Mouse (Mus musculus): Measurements from ENCODE around the gene Tshz2. TPM values are rescaled to one million over a fixed set of nuclear protein-coding genes. Genes with fewer than 3 reads are reported as not detected.

Gene Tshz2
- total and polyA plus RNA-seq, 2 experiments from 2014 or later = 26.4 to 40.8 TPM

DNA sequence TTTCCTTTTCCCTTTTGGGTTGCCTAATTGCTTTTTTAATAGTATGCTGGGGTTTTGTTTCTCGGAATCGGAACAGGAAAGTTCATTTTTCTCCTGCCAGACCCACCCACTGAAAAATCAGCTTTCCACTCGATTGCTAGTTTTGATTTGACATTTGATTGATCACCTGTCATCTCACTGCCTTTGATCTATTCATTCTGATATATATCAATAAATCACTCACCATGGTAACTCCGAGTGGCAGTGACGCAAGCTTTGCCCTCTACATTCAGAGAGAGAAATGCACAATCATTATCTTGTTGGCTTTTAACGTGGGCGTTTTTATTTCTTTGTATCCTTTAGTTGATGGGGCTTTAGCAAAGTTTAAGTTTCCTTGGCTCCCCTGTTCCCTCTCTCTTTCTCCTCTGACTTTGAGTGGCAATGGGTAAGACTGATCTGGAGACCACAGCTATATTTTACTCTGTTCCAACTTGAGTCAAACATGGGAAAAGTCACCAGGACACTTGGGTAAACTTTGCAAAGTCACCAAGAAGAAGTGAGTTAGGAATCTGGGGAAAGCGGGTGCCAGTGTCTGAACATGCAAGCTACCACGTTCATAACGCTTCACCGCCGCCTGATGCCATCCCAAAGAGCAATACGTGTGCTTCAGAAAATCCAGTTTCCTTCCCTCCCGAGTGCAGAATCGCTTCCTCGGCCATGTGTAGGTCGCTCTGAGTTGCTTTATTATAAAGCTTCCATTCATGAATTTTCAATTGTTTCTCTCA lies 2.0 kb downstream of the Tshz2 start:
- Histone ChIP-seq H3K27ac (ENCODE audit: low read depth, low read length) (no peak overlapping the region), H3K4me1 (ENCODE audit: insufficient read depth, low read length) (peaks cover 5% of the 10 kb centered on the region; the same call in 1 of the 2 replicates), H3K9ac (replicated peaks; ENCODE audit: low read length, poor library complexity, severe bottlenecking) (peak overlapping the region; percentile 5; the same call in 1 of the 2 replicates), H3K4me2 (ENCODE audit: low read depth, low read length, poor library complexity, severe bottlenecking) (peak overlapping the region; percentile 96), H3K27me3 (ENCODE audit: insufficient read depth, low read length) (no peaks in the 10 kb centered on the region), H3K36me3 (ENCODE audit: insufficient read depth, low read length) (no peaks in the 10 kb centered on the region), H3K9me3 (ENCODE audit: low read length) (no peaks in the 10 kb centered on the region), H3K4me3 (ENCODE audit: low read depth, low read length) (peak overlapping the region; percentile 72)
- no peak for TF ChIP-seq CTCF (IDR thresholded peaks at IDR 0.05)
- ATAC-seq (ENCODE audit: low FRiP score) (no peak), DNase-seq (ENCODE audit: low spot score) (no peak)
- WGBS = 40% methylated on average over 17 of the region's 17 CpGs

DNA sequence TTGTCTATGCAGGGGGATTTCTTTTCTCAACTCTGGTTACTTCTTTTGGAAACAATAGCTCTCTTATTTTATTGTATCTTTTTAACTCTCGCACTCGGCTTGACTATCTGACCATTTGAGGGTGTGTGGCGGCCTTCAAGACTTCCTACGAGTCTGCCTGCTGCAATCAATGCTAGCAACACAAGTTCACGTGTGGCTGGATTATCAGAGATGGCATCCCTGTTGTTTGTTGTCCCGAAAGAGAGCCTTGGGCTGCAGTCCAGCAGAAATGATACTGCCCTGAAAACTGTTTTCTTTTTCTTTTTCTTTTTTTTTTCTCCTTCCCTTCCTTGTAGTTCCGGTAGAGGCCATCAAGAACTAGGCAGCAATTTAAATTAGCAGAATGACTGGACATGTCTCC lies 2.6 kb downstream of the Tshz2 start:
- Histone ChIP-seq H3K27ac (ENCODE audit: low read depth, low read length) (no peak overlapping the region), H3K4me1 (ENCODE audit: insufficient read depth, low read length) (peaks cover 5% of the 10 kb centered on the region; the same call in 1 of the 2 replicates), H3K27me3 (ENCODE audit: insufficient read depth, low read length) (no peaks in the 10 kb centered on the region), H3K4me2 (ENCODE audit: low read depth, low read length, poor library complexity, severe bottlenecking) (peak overlapping the region; percentile 96), H3K4me3 (ENCODE audit: low read depth, low read length) (peak overlapping the region; percentile 72), H3K9ac (replicated peaks; ENCODE audit: low read length, poor library complexity, severe bottlenecking) (no peak overlapping the region; the same call in 1 of the 2 replicates), H3K36me3 (ENCODE audit: insufficient read depth, low read length) (no peaks in the 10 kb centered on the region), H3K9me3 (ENCODE audit: low read length) (no peaks in the 10 kb centered on the region)
- DNase-seq (ENCODE audit: low spot score) (no peak), ATAC-seq (ENCODE audit: low FRiP score) (no peak)
- no peak for TF ChIP-seq CTCF (IDR thresholded peaks at IDR 0.05)
- WGBS = 41% methylated on average over 7 of the region's 7 CpGs

DNA sequence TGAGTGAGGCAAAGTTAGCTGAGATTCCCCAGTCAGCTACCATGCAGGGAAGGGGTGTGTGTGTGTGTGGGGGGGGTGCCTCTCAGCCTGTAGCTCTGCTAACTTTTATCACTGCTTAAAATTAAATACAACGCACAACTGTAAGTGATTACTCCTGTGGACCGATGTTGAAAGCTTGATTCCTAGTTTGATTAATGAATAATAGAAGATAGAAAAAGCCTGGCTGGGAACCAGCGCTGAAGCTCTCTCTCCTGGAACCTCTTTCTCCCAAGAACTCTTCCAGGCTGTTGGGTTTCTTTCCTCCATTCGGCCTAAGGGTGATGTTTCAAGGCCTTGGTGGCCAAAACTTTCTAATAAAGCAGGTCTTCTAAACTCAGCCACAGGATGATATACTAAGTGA lies 3.6 kb downstream of the Tshz2 start:
- peak overlapping the region; percentile 72 for H3K4me3 ChIP-seq (ENCODE audit: low read depth, low read length)
- H3K9ac ChIP-seq (replicated peaks; ENCODE audit: low read length, poor library complexity, severe bottlenecking) = 0 out of 2 replicates have a peak overlapping the region, but pooled peaks have one; percentile 10
- peak overlapping the region; percentile 96 for H3K4me2 ChIP-seq (ENCODE audit: low read depth, low read length, poor library complexity, severe bottlenecking)
- no peak for TF ChIP-seq CTCF (IDR thresholded peaks at IDR 0.05)
- no peak for ATAC-seq (ENCODE audit: low FRiP score)
- 66% methylated on average over 4 of the region's 4 CpGs for WGBS
- H3K4me1 ChIP-seq (ENCODE audit: insufficient read depth, low read length) = peaks cover 5% of the 10 kb centered on the region; the same call in 1 of the 2 replicates
- no peak overlapping the region for H3K27ac ChIP-seq (ENCODE audit: low read depth, low read length)
- no peaks in the 10 kb centered on the region for H3K27me3 ChIP-seq (ENCODE audit: insufficient read depth, low read length)
- H3K36me3 ChIP-seq (ENCODE audit: insufficient read depth, low read length) = no peaks in the 10 kb centered on the region
- DNase-seq (ENCODE audit: low spot score) = no peak
- no peaks in the 10 kb centered on the region for H3K9me3 ChIP-seq (ENCODE audit: low read length)

DNA sequence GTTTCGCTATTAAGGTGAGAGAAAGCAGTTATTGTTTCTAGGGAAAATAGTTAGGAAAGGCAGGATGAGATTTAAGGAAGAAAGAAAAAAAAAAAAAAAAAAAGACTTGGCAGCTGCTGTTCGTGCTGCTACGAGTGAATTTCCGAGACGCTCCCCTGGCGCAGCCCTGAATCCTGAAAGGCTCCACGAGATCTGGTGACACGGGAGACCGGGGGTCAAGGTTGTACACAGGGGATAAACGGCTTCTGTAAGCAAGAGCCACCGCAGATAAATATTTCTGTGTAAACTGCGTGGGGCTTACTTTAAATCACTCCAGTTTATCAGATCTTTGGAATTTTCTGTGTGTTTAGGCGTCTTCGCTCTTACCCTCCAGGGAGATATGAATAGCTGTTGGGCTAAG lies 8.7 kb downstream of the Tshz2 start:
- Histone ChIP-seq H3K4me1 (ENCODE audit: insufficient read depth, low read length) (peaks cover under 1% of the 10 kb centered on the region; the same call in 1 of the 2 replicates), H3K27me3 (ENCODE audit: insufficient read depth, low read length) (no peaks in the 10 kb centered on the region), H3K4me2 (ENCODE audit: low read depth, low read length, poor library complexity, severe bottlenecking) (peak overlapping the region; percentile 27), H3K4me3 (ENCODE audit: low read depth, low read length) (0 out of 2 replicates have a peak overlapping the region, but pooled peaks have one; percentile 3), H3K36me3 (ENCODE audit: insufficient read depth, low read length) (no peaks in the 10 kb centered on the region), H3K27ac (ENCODE audit: low read depth, low read length) (no peak overlapping the region), H3K9me3 (ENCODE audit: low read length) (no peaks in the 10 kb centered on the region), H3K9ac (replicated peaks; ENCODE audit: low read length, poor library complexity, severe bottlenecking) (no peak overlapping the region)
- no peak for ATAC-seq (ENCODE audit: low FRiP score)
- no peak for TF ChIP-seq CTCF (IDR thresholded peaks at IDR 0.05)
- 40% methylated on average over 14 of the region's 14 CpGs for WGBS
- DNase-seq (ENCODE audit: low spot score) = no peak

DNA sequence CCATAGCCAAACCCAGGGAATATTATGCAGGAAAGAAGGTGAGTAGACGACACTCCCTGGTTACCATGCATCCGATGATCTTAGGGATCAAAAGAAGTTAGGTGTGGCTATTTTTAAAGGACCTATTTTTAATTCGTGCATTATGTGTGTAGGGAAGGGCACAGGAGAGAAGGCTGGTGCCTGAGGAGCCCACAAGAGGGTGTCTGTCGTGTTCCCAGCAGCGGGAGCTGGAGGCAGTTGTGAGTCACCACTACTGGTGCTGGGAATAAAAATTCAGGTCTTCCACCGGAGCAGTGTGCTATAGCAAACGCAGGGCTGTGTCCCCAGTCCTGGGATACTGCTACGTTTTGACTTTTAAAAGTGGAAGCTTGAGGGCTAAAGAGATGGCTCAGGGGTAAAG lies 9.6 kb downstream of the Tshz2 start:
- Histone ChIP-seq H3K4me1 (ENCODE audit: insufficient read depth, low read length) (no peaks in the 10 kb centered on the region), H3K4me2 (ENCODE audit: low read depth, low read length, poor library complexity, severe bottlenecking) (no peak overlapping the region), H3K27me3 (ENCODE audit: insufficient read depth, low read length) (no peaks in the 10 kb centered on the region), H3K27ac (ENCODE audit: low read depth, low read length) (no peak overlapping the region), H3K4me3 (ENCODE audit: low read depth, low read length) (no peak overlapping the region), H3K9me3 (ENCODE audit: low read length) (no peaks in the 10 kb centered on the region), H3K9ac (replicated peaks; ENCODE audit: low read length, poor library complexity, severe bottlenecking) (no peak overlapping the region), H3K36me3 (ENCODE audit: insufficient read depth, low read length) (no peaks in the 10 kb centered on the region)
- 88% methylated on average over 8 of the region's 8 CpGs for WGBS
- no peak for DNase-seq (ENCODE audit: low spot score)
- no peak for ATAC-seq (ENCODE audit: low FRiP score)
- TF ChIP-seq CTCF (IDR thresholded peaks at IDR 0.05) = peak; percentile 21; the same call in 1 of the 2 replicates

DNA sequence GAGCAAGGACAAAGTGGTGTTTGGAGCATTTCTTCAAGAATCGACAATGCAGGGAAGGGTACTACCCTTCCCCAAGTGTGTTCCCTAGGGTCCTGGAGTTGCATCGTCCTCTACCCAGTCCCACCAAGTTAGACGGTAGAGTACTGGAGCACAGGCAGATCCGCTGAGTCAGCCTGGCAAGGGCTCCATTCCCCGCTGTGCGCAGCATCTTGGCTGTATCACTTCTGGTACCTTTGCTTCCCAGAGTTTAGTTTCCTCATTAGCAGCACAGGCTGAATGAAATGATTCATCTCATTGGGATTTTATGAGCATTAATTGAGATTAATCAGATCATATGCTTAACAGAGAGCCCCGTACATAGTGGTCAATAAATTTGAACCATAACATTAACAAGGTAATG lies 14.3 kb downstream of the Tshz2 start:
- 86% methylated on average over 7 of the region's 7 CpGs for WGBS
- H3K9me3 ChIP-seq (ENCODE audit: low read length) = no peaks in the 10 kb centered on the region
- ATAC-seq (ENCODE audit: low FRiP score) (no peak), DNase-seq (ENCODE audit: low spot score) (no peak)
- H3K27ac ChIP-seq (ENCODE audit: low read depth, low read length) = no peak overlapping the region
- H3K4me3 ChIP-seq (ENCODE audit: low read depth, low read length) = no peak overlapping the region
- H3K9ac ChIP-seq (replicated peaks; ENCODE audit: low read length, poor library complexity, severe bottlenecking) = no peak overlapping the region
- TF ChIP-seq CTCF (IDR thresholded peaks at IDR 0.05) = no peak
- H3K4me1 ChIP-seq (ENCODE audit: insufficient read depth, low read length) = no peaks in the 10 kb centered on the region
- no peaks in the 10 kb centered on the region for H3K27me3 ChIP-seq (ENCODE audit: insufficient read depth, low read length)
- H3K4me2 ChIP-seq (ENCODE audit: low read depth, low read length, poor library complexity, severe bottlenecking) = no peak overlapping the region
- H3K36me3 ChIP-seq (ENCODE audit: insufficient read depth, low read length) = no peaks in the 10 kb centered on the region
